Mouse (Mus musculus): ENCODE results near the gene Pdzd2.
"Not testable (repeated sequence)": the region's sequence is repeated elsewhere in the genome, so short reads cannot be mapped to it uniquely, and the experiment has no call there.

The Pdzd2 gene

DNA sequence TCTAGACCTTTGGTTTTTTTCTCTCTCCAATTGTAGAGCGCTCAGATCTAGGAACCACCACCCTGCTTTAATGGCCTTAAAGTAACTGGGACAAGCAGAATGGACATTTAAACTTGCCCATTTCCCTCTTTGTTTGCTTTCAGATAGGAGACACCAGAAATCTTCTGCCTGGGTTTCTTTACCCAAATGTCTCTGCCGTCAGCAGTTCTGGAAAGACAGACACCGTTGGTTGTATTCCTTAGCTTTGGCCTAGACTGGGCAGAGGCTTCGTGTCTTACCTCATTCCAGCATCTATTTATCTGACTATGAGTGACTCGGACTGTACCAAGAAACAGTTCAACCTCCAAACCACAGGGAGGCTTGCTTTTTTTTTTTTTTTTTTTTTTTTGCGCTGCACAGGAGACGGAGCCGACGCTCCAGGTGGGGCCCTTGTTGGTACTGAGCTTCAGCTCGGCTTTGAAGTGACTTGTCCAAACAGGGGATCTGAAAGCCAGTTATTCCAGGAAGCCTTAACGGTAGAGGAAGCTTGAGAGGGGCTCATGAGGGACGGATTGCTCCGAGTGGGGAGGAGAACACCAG lies 363.1 kb downstream of the Pdzd2 start:
- no peak for DNase-seq (ENCODE audit: low spot score in 2 of 2)

DNA sequence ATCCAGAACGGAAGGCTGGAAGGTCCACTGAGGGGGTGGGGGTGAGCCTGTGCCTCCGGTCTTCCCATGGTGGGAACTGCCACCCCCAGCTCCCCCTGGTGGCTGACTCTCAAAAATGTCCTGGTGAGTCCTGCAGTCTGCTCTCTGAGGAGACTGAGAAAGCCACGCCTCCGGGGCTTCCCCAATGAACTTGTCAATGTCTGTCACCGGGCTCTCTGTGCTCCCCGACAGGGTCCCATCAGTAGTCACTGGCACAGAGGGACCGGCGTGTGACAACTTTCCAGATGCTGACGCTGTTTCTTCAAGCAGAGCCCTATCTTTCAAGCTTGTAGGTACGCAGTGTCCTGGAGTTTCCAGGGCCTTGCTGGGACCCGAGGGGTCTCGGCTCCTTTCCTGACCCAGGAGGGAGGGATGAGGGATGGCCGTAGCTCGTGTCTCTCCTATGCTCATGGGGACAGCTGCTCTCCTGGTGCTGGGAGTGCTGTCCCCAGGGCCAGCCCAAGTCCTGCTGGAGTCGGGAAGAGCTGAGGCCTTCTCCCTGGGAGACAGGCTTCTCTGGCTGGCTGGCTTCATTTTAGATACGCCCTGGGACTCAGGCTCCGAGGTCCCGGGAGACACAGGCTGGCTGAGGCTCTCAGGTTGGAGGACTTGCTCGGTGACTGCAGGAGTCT lies 363.9 kb downstream of the Pdzd2 start:
- peak; percentile 42 to 65 for DNase-seq (ENCODE audit: low spot score in 2 of 2)

DNA sequence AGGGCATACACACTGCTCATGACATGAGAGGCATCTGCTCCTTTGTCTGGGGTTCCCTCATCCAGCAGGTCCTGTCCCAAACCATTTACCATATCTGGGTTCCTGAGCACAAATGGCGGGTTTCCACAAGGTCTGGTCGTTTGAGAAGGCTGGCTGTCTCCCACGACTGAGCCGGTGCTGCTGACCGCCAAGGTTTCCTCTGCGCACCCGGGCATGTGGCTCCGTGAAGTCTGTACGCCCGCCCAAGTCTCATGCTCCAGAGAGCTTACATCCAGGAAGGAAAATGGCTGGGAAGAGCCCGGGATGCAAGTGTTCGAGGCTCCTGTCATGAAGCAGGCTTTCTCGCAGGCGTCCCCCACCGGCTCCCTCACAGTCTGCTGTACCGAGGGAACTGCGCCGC lies 364.8 kb downstream of the Pdzd2 start:
- DNase-seq (ENCODE audit: low spot score in 2 of 2), result no peak

DNA sequence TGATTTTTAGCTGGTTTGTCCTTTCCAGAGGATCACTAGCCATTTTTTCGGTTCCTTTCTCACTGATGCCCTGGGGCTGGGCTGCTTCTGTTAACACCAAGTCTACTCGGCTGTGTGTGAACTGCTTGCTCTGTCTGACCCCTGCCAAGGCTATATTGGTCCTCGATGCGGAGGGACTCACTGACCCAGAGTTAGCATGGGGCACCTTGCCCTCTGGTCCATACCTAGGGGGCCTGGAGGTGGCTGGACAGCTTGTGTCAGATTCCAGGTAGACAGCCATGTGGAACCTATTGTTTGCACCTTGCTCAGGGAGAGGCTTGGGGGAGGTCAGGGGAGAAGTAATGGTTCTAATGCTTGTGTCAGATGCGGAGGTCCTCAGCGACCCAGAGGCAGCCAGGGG lies 365.8 kb downstream of the Pdzd2 start:
- DNase-seq (ENCODE audit: low spot score in 2 of 2), result no peak

DNA sequence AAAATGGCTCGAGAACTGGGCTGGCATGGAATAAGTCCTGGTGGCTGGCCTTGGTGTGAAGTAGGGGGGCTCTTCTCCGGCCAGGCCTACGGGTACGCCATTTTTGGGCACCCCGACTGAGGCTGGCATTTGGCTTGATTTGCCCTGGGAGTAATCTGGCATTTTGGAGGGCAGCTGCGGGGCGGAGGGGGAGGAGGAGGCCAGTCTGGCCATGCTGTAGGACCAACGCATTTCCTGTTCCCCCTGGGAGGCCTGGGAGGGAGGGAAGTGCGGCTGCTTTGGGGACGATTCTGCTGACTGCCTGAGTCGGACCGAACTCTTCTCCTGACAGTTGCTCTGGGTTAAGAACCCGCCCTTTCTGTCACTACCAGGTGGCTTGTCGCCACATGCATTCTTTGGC lies 366.2 kb downstream of the Pdzd2 start:
- no peak for DNase-seq (ENCODE audit: low spot score in 2 of 2)

DNA sequence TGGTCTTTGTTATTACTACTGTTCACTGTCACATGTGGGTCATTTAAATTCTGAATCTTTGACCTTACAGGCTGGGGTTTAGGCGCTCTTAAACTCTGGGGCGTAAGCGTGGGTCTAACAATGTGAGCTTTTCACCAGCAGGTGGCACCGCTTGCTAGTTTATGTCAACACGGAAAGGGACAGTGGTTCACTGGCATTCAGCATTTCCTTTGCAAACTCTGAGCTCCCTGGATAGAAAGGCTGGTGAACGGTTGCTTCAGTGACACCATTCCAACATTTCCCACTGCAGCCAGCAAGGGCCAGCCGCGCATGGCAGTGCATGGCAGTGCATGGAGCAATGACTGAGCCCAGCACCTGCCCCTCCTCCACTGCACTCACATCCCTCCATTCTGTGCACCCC lies 368.5 kb downstream of the Pdzd2 start:
- DNase-seq (ENCODE audit: low spot score in 2 of 2), result peak; percentile 53 to 67

DNA sequence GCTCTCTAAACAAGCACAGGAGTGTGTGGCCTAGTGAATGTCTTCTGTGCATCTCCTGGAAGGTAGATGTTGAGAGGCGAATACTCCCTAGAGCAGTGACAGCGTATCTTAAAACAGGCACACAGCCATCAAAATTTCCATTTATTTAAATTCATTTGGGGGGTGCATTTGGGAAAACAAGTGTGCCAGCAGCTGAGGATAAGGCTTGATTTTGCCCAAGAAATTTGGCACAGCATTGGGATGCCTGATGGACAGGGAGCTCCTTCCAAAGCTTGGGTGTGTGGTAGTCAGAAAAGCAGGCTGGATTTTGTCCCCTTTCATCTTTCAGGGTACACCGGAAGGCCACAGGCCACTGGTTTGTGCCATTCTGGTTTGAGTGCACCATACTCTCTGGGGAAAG lies 369.6 kb downstream of the Pdzd2 start:
- no peak for DNase-seq (ENCODE audit: low spot score in 2 of 2)

DNA sequence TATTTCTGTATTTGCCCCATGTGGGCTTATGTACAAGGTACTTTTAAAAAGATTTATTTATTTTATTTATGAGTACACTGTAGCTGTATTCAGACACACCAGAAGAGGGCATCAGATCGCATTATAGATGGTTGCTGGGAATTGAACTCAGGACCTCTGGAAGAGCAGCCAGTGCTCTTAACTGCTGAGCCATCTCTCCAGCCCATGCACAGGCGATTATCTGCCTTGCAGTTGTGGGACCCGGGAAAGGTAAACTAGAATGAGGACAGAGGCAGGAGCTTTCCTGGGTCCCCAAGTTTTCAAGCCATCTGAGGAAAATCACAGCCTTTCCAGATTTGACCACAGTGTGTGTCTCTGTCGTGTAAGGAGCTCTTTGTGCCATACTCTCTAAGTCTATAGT lies 370.9 kb downstream of the Pdzd2 start:
- DNase-seq (ENCODE audit: low spot score in 2 of 2), result no peak

DNA sequence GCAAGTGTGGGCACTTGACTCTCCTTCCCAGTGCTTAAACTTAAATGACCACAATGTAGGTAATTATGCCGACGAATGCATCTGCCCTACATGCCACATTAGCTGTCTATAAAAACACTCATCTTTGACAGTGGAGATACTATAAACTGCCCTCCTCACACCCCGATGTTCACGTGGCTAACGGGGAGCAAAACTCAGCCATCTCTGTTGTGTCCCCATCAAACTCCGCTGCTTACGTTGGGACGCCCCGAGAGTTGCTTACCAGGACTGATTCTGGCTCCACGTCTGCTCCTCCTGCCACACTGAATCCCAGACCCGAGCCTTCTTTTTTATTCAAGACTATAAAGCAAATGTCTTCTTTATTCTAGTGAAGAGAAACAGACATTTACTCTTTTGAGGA lies 371.4 kb downstream of the Pdzd2 start:
- DNase-seq (ENCODE audit: low spot score in 2 of 2), result no peak

DNA sequence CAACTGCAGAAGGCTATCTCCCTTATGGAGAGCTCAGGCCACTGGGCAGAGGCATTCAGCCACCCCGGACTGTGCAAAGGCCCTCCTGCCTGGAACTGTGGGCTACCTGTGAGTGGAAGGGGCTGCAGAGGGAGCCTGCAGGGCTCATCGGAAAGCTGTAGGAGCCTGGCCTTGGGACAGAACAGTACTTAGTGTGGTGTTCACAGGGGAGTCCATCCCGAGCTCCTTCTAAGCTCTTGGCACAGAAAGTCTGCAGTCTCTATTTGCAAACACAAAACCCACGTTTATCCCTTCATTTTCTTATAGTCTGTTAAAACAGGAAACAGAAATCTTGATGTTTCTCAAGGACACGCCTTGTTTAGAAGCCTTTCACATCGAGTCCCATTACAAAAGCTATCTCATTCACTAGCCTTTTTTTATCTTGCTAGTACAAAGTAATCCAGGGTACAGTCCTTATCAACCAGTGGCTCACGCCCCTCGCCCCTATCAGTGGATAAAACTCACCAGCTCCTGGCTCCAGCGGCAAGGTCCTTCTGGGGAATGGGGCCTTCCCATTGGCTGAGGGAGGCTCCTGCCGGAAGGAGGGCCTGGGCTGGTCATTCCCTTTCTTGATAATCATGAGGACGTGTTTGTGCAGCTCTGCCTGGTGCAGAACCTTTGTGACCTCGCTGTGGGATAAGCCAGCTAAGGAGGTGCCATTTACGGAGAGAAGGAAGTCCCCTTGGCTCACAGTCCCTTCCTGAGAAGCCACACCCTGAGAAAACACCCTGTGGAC lies 372.2 kb downstream of the Pdzd2 start:
- no peak for DNase-seq (ENCODE audit: low spot score in 2 of 2)

DNA sequence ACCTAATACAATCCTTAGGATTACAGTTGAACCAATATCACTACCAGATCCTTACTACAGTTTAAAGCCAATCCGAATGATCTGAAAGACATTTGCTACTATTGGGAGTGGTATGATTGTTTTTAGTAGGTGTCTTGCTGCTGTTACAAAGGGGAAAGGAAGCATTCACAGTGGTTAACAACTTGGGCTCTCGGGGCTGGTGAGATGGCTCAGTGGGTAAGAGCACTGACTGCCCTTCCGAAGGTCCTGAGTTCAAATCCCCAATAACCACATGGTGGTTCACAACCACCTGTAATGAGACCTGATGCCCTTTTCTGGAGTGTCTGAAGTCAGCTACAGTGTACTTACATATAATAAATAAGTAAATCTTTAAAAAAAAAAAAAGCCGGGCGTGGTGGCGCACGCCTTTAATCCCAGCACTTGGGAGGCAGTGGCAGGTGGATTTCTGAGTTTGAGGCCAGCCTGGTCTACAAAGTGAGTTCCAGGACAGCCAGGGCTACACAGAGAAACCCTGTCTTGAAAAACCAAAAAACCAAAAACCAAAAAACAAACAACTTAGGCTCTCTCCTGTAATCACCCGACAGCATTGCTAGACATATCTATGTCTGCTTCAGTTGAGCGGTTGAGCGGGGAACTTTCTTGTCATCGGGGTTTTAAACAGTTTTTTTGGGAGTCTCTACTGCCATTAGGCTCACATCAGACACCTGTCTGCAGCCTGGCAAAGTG lies 373.0 kb downstream of the Pdzd2 start:
- DNase-seq (ENCODE audit: low spot score in 2 of 2), result not testable (repeated sequence)

DNA sequence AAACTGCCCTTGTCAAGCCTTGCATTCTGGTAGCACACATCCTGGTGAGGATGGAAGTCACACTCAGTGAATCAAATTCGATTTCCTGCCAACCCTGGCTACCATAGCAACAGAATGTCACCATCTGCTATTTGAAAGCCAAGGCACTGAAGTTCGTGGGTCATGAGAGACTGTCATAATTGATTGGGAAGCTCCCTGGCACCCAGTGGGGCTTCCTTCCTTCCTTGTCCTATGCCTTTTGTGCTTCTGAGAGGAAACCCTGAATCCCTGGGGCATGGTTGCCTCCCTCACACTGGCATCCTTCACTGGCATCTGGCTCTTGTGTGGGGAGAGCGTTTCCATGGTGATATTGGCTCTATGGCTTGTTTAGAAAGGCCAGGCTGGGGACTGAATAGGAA lies 373.7 kb downstream of the Pdzd2 start:
- DNase-seq (ENCODE audit: low spot score in 2 of 2), result peak in 1 of 2 experiments; percentile 41

DNA sequence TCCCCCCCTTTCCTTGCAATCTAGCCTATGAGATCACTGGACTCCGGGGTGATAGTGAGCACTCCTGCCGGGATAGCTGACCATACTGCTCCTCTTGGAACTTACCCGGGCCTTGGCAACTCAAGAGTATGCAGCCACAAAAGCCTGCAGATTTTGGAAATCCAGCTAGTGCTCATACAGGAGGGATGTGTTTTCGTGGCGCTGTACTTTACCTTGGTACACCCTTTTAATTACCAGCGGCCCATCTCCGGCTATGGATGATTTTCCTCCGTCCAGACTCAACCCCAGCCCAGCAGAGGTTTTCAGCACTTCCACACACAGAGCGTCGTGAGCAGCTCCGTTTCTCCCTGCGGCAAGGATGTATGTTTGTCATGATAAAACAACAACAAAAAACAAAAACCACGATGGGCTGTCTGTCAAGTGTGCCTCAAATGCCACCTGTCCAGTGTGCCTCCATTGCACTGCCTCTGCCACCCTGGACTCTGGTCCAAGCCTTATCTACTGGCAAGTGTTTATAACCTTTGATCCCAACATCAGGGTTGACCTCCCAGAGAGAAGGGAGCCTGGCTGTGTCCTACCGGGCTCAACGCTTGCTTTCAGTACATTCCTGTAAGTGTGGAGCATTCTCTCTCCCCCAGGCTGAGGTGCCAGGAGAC lies 374.2 kb downstream of the Pdzd2 start:
- DNase-seq (ENCODE audit: low spot score in 2 of 2), result no peak

DNA sequence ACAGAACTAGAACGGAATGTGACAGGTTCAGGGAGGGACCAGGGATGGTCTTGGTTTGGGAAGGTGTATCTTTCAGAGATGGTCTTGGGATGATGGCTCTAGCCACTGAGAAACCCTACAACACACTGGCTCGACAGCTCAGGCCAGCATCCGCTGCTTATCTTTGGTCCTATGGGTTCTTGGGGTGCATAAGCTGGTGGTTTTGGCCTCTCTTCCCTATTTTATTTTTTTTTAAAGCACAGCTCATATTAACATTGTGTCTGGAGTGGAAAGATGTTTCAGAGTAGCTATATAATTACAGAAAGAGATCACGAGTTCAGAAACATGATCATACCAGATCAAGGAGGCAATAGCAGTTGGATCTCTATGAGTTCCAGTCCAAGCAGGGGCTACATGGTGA lies 375.6 kb downstream of the Pdzd2 start:
- no peak for DNase-seq (ENCODE audit: low spot score in 2 of 2)

DNA sequence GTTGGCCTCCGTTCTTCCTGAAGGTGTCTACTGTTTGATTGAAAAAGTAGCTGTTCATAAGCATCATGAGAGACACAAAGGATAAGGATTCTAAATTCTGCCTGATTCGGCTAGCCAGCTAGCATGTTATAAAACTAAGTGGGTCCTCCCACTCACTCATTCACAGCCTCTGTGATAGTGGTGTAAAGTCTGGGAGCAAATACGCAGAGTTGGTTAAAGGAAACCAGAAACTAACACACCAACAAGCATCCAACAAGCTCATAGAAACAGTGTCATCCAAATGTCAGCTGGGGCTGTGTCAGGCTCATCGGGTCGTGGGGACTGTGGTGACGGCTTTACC lies 377.1 kb downstream of the Pdzd2 start:
- DNase-seq (ENCODE audit: low spot score in 2 of 2), result no peak

DNA sequence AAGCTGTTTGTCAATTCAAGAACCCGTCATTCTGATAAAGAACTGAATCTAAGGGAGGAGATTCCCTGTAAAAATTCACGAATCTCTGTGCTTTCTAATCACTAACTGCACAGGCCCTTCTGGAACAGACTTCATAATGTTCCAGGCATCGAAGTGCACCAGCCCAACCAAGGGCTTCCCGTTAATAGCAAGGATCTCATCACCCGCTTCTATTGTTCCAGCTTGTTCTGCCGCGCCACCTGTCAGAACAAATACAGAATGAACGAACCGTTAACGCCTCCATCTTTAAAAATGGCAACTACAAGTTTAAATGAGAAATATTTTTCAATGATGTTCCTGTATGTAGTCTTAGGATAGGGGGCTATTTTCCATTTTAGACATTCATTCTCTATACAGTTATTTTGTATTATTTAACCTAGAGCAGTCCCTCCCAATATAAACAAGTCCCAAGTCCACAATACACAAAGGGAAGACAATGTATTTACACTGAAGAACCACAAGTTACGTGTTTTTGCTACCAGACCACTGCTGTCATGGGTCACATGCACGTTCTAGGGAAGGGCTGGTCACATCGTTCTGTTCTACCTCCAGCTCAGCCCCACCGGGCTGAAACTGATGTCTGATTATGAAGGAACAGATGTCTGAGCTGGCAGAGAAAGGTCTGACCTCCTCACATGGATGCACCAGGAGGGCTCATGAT lies 377.6 kb downstream of the Pdzd2 start:
- no peak for DNase-seq (ENCODE audit: low spot score in 2 of 2)

DNA sequence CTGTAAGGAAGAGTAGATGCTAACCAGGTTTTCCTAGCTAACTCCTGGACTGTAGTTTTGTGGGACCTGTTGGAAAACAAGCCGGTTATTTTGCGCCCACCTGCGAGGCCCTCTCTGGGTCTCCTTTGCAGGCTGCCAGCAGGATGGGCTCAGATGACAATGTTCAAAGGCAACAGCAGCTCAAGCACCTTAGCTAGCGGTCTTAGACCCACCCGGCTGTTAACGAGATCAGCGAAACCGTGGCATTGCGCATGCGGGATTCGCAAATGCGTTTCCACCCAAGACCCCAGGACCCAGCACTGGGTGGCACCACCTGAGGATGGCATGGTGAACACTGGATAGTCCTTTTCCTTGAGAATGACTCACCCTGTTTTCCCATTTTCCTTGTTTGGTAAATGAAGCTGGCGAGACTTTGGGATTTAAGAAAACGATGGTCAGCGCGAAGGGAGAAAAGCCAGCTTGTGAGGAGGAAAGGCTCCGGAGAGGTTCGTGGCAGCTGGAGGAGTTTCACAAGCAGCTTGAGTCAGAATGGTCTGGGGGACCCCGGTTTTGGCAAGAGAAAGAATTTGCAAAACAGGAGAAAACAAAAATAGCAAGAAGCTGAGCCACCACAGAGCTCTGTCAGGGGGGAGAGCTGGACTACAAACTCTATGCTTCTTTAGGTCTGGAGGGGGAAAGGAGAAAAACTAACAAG lies 379.1 kb downstream of the Pdzd2 start:
- DNase-seq (ENCODE audit: low spot score in 2 of 2), result no peak

DNA sequence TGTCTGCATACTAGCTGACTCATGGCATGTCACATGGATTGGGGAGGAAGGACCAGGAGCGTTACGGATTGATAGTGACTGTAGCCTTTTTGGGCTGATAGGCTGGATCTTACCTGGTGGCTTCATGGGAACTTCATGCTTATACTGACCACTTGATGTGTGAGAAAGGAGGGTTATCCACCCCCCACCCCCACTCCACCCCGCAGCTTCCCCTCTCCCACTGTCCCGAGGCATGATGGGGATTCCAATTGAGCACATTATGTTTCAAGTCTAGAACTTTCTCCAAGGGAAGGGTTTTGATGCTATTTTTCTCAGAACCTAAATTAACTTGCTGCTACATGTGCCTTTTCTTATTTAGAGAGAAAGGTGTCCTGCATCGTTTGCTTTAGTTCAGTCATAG lies 381.3 kb downstream of the Pdzd2 start:
- no peak for DNase-seq (ENCODE audit: low spot score in 2 of 2)

DNA sequence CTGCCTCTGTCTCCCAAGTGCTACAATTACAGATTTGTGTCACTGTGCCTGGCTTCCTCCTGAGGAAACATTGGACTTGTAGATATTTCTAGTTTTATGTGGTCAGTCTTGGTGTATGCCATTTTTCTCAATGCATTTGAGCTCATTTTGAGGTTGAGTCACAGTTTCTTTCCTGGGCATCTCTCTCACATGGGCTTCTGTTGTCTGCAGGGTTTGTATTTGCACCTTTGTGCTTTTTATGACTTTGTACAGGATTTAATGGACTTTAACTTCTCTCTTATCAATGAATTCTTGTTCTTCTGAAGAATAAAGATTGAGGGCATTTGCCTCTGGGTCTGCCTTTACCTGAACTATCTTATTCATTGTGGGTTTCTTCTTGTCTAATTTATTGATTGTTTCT lies 382.3 kb downstream of the Pdzd2 start:
- DNase-seq (ENCODE audit: low spot score in 2 of 2), result no peak

DNA sequence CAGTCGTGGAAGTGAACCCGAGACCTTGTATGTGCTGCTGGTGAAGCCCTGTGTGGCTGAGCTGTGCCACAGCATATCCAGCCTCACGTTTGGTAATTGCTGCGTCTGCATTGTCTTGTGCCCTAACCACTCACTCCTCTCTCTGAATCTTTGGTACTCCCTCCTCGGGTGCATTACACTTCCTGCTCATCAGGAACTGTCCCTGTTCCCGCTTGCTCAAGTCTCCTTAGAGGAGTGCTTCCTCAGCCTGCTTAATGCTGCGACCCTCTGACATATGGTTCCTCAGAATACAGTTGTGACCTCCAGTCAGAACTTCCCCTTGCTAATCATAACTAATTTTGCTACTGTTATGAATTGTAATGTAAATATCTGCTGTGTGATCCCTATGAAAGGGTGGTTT lies 383.8 kb downstream of the Pdzd2 start:
- no peak for DNase-seq (ENCODE audit: low spot score in 2 of 2)

DNA sequence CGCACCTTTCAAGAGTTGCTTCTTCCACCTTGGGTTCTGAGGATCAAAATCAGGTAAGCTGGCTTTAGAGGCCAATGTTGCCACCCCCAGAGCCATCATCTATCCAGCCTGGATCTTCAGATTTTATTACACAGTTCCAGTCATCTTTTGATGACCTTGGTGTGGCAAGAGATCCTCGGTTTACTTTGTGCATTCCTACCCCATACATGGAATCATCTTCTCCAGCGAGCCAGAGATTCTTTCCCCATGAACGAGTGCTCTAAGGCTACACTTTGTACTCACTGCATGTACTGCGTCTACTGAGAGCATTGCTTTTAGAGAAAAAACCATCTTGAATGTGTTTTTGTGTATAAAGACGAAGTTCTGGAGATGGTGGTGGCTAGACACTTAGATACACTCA lies 384.5 kb downstream of the Pdzd2 start:
- no peak for DNase-seq (ENCODE audit: low spot score in 2 of 2)

Measured in frontal cortex, postnatal 25 days (tissue).